Comparison of ENCODE assay signal across 8 mouse cellular contexts in genomic region chr3:22115221-22115620, GRCm38 (mm10). TPM values are rescaled to one million over a fixed set of nuclear protein-coding genes. Genes with fewer than 3 reads are reported as not detected.
DNase-seq lines count a peak whose midpoint lies in the region; ATAC-seq and TF ChIP-seq lines count a peak whose summit lies in the region.

No protein-coding gene starts in this region.

- 29% methylated on average over 2 of the region's 2 CpGs for WGBS in hindbrain, embryonic 11.5 days
- 30% methylated on average over 2 of the region's 2 CpGs for WGBS in hindbrain, postnatal 0 days
- 26% methylated on average over 2 of the region's 2 CpGs for WGBS in intestine, embryonic 16.5 days

- no peaks in the 10 kb centered on the region for H3K27me3 ChIP-seq in hindbrain, embryonic 11.5 days (ENCODE audit: control insufficient read depth, insufficient read depth, low read length)
- no peaks in the 10 kb centered on the region for H3K27me3 ChIP-seq in hindbrain, postnatal 0 days (ENCODE audit: insufficient read depth, low read length)
- no peaks in the 10 kb centered on the region for H3K27me3 ChIP-seq in intestine, embryonic 16.5 days (replicated peaks; ENCODE audit: control insufficient read depth, insufficient read depth, low read length)
- H3K27me3 ChIP-seq in myocyte (ENCODE audit: control insufficient read depth, insufficient read depth, insufficient read length), result no peaks in the 10 kb centered on the region

- no peak for TF ChIP-seq CTCF in hindbrain, postnatal 0 days (IDR thresholded peaks at IDR 0.05; ENCODE audit: low read depth)

- H3K9me3 ChIP-seq in hindbrain, embryonic 11.5 days (ENCODE audit: control insufficient read depth, low read length), result no peaks in the 10 kb centered on the region
- H3K9me3 ChIP-seq in hindbrain, postnatal 0 days (ENCODE audit: low read length), result no peaks in the 10 kb centered on the region
- H3K9me3 ChIP-seq in intestine, embryonic 16.5 days (ENCODE audit: control insufficient read depth, low read length), result no peaks in the 10 kb centered on the region

- peak; percentile 12 for DNase-seq in hindbrain, embryonic 11.5 days (ENCODE audit: low spot score)
- no peak for DNase-seq in hindbrain, postnatal 0 days (ENCODE audit: low spot score)
- DNase-seq in R1 (ENCODE audit: low read depth, low spot score), result peak; percentile 31
- no peak for DNase-seq in adrenal gland, postnatal 36 days
- DNase-seq in right cerebral cortex, postnatal 4 days, result no peak

- no peak overlapping the region for H3K4me2 ChIP-seq in hindbrain, embryonic 11.5 days (replicated peaks; ENCODE audit: low read depth, low read length)
- no peak overlapping the region for H3K4me2 ChIP-seq in hindbrain, postnatal 0 days (ENCODE audit: low read depth, low read length)
- H3K4me2 ChIP-seq in intestine, embryonic 16.5 days (ENCODE audit: low read depth, low read length), result no peak overlapping the region
- no peak overlapping the region for H3K4me2 ChIP-seq in myocyte (ENCODE audit: low read depth)

- no peak overlapping the region for H3K4me3 ChIP-seq in hindbrain, embryonic 11.5 days (ENCODE audit: low read depth, low read length)
- no peak overlapping the region for H3K4me3 ChIP-seq in hindbrain, postnatal 0 days (ENCODE audit: low read length)
- H3K4me3 ChIP-seq in intestine, embryonic 16.5 days (ENCODE audit: low read length), result no peak overlapping the region
- no peak overlapping the region for H3K4me3 ChIP-seq in myocyte

- no peaks in the 10 kb centered on the region for H3K36me3 ChIP-seq in hindbrain, embryonic 11.5 days (ENCODE audit: control insufficient read depth, insufficient read depth, low read length)
- no peaks in the 10 kb centered on the region for H3K36me3 ChIP-seq in hindbrain, postnatal 0 days (ENCODE audit: insufficient read depth, low read length)
- no peaks in the 10 kb centered on the region for H3K36me3 ChIP-seq in intestine, embryonic 16.5 days (ENCODE audit: control insufficient read depth, insufficient read depth, low read length)
- H3K36me3 ChIP-seq in myocyte (ENCODE audit: control insufficient read depth, insufficient read depth), result no peaks in the 10 kb centered on the region

- no peak overlapping the region for H3K27ac ChIP-seq in hindbrain, embryonic 11.5 days (ENCODE audit: low read depth, low read length)
- H3K27ac ChIP-seq in hindbrain, postnatal 0 days, result no peak overlapping the region
- no peak overlapping the region for H3K27ac ChIP-seq in intestine, embryonic 16.5 days (ENCODE audit: low read length)

- no peak overlapping the region for H3ac ChIP-seq in myocyte (ENCODE audit: control insufficient read depth, insufficient read length)

- H3K4me1 ChIP-seq in hindbrain, embryonic 11.5 days (replicated peaks; ENCODE audit: control insufficient read depth, insufficient read depth, low read length), result no peaks in the 10 kb centered on the region
- H3K4me1 ChIP-seq in hindbrain, postnatal 0 days (ENCODE audit: insufficient read depth, low read length), result no peaks in the 10 kb centered on the region; the same call in 1 of the 2 replicates
- H3K4me1 ChIP-seq in intestine, embryonic 16.5 days (ENCODE audit: control insufficient read depth, insufficient read depth, low read length), result peaks cover 10% of the 10 kb centered on the region

- no peak overlapping the region for H3K9ac ChIP-seq in hindbrain, embryonic 11.5 days (ENCODE audit: low read depth, low read length)
- H3K9ac ChIP-seq in hindbrain, postnatal 0 days (replicated peaks; ENCODE audit: low read length), result no peak overlapping the region
- H3K9ac ChIP-seq in intestine, embryonic 16.5 days (ENCODE audit: low read depth, low read length), result no peak overlapping the region

- TF ChIP-seq POLR2A in myocyte (IDR thresholded peaks at IDR 0.05; ENCODE audit: insufficient read length, low read depth), result no peak

- ATAC-seq in hindbrain, embryonic 11.5 days (ENCODE audit: low FRiP score), result 0 out of 2 replicates have a peak, but pooled peaks have one; percentile 45
- no peak for ATAC-seq in hindbrain, postnatal 0 days
- ATAC-seq in intestine, embryonic 16.5 days, result peak; percentile 96
- no peak for ATAC-seq in frontal cortex, adult (ENCODE audit: low TSS enrichment)

- H3K79me2 ChIP-seq in myocyte (ENCODE audit: control insufficient read depth, insufficient read depth), result peaks cover 95% of the 10 kb centered on the region

TF ChIP-seq in myocyte, 11 proteins besides CTCF, POLR2A, EP300 and RAD21:
- TF ChIP-seq USF1 (IDR thresholded peaks at IDR 0.05; ENCODE audit: low read depth), result no peak
- no peak for TF ChIP-seq MAX (IDR thresholded peaks at IDR 0.05; ENCODE audit: low read depth)
- TF ChIP-seq MYOG (IDR thresholded peaks at IDR 0.05; ENCODE audit: control insufficient read depth in 1 of 3, insufficient read depth in 1 of 3, insufficient read length in 2 of 3, low read depth in 2 of 3), result peak in 2 of 3 experiments; percentile 40 to 85
- TF ChIP-seq REST (IDR thresholded peaks at IDR 0.05; ENCODE audit: insufficient read depth, insufficient read length), result no peak
- TF ChIP-seq E2F4 (IDR thresholded peaks at IDR 0.05; ENCODE audit: insufficient read depth), result no peak
- no peak for TF ChIP-seq TCF12 (IDR thresholded peaks at IDR 0.05; ENCODE audit: insufficient read depth, poor library complexity, severe bottlenecking)
- TF ChIP-seq SRF (IDR thresholded peaks at IDR 0.05; ENCODE audit: control insufficient read depth, insufficient read length, low read depth), result no peak
- no peak for TF ChIP-seq CEBPB (IDR thresholded peaks at IDR 0.05; ENCODE audit: insufficient read depth, poor library complexity, severe bottlenecking)
- TF ChIP-seq POLR2AphosphoS2 (IDR thresholded peaks at IDR 0.05; ENCODE audit: insufficient read length, low read depth), result no peak
- TF ChIP-seq TCF3 (IDR thresholded peaks at IDR 0.05; ENCODE audit: insufficient read length, low read depth), result no peak
- TF ChIP-seq MYOD1 (IDR thresholded peaks at IDR 0.05; ENCODE audit: control insufficient read depth in 1 of 3, insufficient read length in 2 of 3, low read depth in 2 of 3), result peak; percentile 62 to 87 (median 77)

RNA-seq across cellular contexts. Expression of gene Tbl1xr1, which starts 38.8 kb away (rescaled TPM):
- 24.1 and 35.8 TPM in 2 replicates for polyA plus RNA-seq in hindbrain, embryonic 11.5 days (2014; fragmentation: Nextera tagmentation; extraction: Ambion mirVana)
- total RNA-seq in hindbrain, postnatal 0 days (2014; rRNA removed), result 33.1 and 50.3 TPM in 2 replicates
- 9.7 and 12.8 TPM in 2 replicates for polyA plus RNA-seq in hindbrain, postnatal 0 days (2015; fragmentation: Nextera tagmentation; extraction: Ambion mirVana)
- polyA plus RNA-seq in intestine, embryonic 16.5 days (2015; fragmentation: Nextera tagmentation; extraction: Ambion mirVana), result 9.5 and 10.3 TPM in 2 replicates
- 14.7 TPM for polyA plus RNA-seq in myocyte (2012; fragmentation: generic; extraction: Trizol)
- 100 to 1,000 TPM in 1 of 2 experiments, 10 to 100 TPM in 1; 70.1 to 109 TPM for total RNA-seq in adrenal gland, postnatal 36 days (2021)

Comparison
In these comparisons a context has a peak if more than half of its experiments do, and no peak if none do; other contexts are left out.
1. ATAC-seq: peak in hindbrain, embryonic 11.5 days (single experiment) and intestine, embryonic 16.5 days (single experiment); none in hindbrain, postnatal 0 days (single experiment) and frontal cortex, adult (single experiment).
2. DNase-seq: peak in hindbrain, embryonic 11.5 days (single experiment) and R1 (single experiment); none in hindbrain, postnatal 0 days (single experiment), adrenal gland, postnatal 36 days (0 of 2) and right cerebral cortex, postnatal 4 days (single experiment).